Mouse (Mus musculus): Measurements from ENCODE around the gene Calhm2.

Calhm2 gene

DNA sequence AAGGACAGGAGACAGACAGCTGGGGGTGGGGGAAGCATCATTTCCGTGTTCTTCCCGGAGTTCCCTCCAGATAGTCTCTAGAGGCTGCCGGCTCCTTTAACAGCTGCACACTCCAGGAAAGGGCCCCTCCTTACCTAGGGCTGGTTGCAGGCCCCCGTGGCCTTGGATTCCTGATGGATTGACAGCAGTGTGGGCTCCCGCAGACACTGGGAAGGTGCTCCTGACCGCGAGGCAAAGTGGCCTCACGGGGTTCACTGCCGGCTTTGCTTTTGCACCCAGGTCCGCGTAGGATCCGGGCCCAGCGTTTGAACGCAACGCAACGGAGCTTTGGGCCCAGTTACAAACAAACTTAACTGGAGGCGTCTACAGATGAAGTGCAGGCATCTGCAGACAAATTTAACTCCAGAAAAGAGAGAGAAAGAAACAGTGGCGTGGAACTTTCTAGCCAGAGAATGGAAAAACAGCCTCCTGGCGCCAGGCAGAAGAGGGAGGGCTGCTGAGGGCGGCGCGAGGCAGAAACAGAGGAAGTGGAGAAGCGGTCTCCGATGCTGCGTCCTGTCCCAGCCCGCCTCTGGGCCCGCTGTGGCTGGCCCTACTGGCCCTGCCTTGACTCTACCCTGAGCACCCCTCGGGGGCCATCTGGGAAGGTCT, at the start of gene Calhm2:
TSS of gene Calhm2 (minus strand) at position 524 of the 651 bp plus-strand sequence.
- DNase-seq: peak; percentile 76 to 83

DNA sequence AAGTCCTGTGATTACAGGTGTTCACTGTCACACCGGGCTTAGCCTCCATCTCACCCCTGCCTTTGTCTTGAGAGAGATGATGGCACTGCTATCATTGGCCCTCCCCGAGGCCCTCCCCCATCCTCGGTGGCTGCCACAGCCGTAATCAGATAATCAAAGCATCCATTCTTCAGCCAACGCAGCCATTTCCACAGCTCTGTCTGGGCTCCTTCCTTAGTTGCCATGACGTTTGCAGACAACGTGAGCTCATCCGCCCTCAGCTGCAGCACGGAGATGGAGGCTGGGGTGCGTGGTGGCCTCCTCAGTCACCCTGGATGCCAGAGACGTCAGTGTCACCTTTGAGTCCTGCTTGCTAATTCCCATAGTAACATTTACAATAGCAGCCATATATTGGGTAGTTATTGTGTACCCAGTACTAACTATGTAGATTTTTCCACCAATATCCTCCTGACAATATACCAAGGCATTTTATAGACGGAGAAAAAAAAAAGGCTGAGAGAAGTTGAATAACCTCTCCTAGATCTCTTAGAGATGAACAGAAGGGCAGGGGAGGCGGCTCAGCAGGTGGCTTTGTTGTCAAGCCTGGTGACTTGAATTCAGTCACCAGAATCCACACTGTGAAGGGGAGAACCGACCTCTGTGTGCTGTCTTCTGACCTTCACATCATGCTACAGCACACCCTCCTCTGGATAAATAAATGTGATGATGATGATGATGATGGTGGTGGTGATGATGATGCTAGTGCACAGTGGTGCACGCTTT, 48.6 kb upstream of the Calhm2 start:
- DNase-seq: no peak

DNA sequence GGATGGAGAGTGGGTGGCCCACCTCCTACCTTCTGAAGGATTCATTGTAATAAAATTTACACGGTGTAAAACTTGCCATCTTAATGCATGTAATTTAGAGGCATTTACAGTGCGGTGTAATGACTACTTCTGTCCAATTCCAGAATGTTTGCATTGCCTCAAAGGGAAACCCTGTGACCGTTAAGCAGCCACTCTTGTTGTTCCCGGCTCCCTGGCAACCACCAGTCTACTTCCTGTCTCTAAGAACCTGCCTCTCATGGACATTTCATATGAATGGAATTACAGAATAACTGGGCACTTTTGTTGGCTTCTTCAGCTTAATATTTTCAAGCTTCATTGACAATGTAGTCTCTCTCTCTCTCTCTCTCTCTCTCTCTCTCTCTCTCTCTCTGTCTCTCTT, 46.6 kb upstream of the Calhm2 start:
- no peak for DNase-seq

DNA sequence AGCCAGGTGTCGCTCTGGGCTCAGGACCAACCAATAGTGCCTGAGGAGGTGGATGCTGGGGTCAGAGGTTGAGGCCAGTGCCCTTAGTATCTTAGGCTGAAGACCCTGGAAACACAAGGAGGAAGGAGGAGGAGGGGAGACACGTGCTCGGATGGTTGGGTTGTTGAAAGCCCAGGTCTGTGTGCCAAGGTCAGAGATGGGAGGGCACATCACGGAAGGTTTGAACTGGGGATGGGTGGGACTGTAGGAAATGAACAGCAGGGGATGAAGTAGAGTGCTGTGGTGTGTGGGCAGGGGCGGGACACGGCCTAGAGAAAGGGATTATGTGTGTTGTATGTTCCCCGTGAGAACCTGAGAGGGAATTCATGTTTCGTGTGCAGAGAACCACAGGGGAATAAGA, 46.1 kb upstream of the Calhm2 start:
- DNase-seq: no peak

DNA sequence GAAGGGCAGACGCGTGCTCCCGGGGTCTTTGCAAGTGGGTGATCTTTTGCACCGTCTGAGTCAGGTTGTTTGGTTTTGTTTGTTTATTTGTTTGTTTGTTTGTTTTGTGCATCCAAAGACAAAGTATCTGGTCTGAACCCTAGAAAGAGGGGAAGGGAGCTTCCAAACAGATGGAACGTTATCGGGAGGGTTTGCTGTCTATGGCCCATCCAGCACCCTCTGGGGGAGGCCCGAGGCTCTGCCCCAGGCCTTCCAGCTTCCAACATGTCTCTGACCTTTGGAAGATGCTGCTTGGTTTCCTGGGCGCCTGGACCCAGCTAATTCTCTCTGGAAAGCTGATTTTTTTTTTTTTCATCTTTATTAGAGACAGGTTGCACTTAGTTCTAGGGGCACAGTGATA, 41.9 kb upstream of the Calhm2 start:
- no peak for DNase-seq

DNA sequence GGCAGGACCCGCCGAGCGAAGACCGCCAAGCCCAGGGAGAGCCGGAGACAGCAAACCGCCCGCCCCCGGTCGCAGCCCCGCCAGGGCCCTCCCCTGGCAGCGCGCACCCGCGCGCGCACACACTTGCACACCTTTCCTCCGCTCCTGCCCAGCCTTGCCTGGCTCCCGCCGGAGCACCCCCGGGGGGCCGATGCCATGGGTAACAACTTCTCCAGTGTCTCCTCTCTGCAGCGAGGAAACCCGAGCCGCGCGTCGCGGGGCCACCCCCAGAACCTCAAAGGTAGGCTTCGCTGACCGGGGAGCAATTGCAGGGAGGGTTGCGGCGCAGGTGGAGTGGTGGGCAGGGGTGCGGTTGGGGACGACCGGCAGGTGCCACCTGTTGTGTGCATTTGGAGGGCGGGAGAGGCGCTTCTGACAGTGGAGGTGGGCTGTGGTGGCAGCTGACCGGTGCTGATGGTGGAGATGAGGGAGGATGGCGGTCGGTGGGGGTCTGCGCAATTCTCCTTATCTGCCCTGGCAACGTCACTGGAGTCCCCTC, 41.2 kb upstream of the Calhm2 start:
- DNase-seq: no peak

DNA sequence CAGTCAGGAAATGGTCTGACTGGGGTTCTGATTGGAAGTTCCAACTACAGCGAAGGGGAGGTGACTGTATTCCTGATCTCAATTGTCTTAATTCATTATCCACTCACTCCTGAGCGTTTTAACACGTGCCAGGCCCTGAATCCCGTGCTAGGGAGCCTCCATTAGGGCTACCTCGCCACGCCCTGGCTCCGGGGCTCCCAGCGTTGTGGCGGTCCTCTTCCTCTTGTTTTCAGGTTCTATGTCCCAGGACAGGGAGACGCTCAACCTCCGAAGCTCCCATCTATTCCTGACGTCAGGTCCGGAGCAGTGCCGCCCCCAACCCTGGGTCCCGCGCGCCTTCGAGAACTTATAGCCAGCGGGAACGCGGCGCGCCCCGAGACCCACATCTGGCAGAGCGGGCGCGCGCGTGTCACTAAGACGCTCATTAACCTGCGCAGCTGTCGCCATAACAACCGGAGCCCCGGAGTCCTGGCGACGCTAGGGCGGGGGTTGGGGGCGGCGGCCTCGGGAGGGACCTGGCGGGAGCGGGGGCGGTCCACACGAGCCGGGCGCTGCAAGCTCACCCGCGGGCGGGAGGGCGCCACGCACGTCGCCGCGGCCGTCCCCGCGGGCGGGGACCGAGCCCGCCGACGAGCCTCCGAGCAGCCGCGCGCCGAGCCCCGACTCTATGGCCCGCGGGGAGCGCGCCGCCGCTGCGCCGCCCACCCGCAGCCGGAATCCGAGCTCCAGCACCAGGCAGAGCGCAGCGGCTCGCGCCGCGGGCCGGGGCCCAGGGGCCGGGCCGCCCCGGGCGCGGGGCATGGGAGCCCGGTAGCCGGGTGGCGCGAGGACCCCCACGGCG, 40.6 kb upstream of the Calhm2 start, which contains the start of gene Neurl1a:
TSS of gene Neurl1a (plus strand) at position 390 of the 841 bp plus-strand sequence.
- DNase-seq: peak; percentile 43 to 66

DNA sequence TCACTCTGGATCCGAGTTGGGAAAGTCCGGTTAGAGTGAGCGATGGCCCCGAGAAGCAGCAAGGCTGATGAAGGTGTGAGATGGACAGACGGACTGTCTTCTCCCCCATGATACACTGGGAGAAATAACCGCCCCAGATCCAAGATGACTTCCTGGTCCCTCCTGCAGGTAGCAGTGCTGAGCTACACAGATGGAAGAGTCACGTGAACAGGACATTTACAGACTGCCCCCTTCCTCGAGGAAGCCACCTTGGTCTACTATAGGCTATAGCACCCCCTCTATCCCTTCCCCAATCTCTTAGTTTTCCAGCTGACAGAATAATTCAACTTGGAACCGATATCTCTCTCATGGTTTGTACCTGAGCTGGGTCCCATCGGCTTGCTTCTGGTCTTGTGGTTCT, 39.9 kb upstream of the Calhm2 start:
- peak; percentile 10 to 43 for DNase-seq

DNA sequence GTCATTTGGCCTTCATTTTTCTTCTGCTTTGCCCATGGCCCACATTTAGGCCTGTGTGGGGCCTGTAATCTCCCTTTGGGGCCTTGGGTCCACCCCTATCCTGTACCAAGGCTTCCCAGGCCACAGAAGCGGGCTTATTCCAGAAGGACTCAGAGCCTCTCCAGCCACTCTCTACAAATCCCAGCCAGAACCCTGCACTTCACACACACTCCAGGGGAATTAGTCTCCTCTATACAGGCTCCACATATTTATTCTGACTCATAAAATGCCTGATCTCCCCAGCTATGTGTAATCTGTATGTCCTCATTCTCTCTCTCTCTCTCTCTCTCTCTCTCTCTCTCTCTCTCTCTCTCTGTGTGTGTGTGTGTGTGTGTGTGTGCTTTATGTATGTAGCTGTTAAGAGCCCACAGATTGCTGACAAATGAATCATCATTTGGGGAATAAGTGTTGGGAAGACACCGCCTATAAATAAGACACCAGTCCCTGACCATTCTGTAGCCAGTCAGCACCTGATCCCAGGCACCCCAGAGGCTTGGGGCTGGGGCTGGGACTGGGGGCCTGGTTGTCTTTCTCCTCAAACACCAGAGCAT, 38.9 kb upstream of the Calhm2 start:
- DNase-seq: peak in 1 of 2 experiments; percentile 9

DNA sequence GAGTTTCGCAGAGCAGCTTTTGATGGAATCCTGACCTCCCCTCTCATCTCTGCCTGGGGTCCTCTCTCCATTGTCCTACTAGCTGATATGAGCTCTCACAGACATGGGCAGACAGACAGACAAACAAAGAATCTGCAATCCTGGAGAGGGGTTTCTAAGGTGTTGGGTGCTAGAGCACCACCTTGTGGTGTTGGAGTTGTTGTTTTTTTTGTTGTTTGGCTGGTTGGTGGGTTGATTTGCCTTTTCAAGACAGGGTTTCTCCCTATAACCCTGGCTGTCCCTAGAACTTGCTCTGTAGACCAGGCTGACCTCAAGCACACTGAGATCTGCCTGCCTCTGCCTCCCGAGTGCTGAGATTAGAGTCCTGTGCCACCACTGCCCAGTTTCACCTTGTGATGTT, 37.4 kb upstream of the Calhm2 start:
- no peak for DNase-seq

DNA sequence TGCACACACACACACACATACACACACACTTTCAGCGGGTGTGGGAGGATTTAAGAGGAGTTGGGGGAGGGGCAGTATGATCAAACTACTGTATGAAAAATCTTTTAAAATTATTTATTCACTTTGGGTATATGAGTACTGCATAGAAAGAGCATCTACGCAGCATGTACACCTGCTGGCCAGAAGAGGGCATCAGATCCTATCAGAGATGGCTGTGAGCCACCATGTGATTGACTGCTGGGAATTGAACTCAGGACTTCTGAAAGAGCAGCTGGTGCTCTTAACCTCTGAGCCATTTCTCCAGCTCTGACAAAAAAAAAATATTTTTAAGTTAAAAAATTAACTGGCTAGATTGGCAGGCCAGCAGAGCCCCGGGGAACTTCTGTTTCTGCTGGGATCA, 36.4 kb upstream of the Calhm2 start:
- peak in 1 of 2 experiments; percentile 30 for DNase-seq

DNA sequence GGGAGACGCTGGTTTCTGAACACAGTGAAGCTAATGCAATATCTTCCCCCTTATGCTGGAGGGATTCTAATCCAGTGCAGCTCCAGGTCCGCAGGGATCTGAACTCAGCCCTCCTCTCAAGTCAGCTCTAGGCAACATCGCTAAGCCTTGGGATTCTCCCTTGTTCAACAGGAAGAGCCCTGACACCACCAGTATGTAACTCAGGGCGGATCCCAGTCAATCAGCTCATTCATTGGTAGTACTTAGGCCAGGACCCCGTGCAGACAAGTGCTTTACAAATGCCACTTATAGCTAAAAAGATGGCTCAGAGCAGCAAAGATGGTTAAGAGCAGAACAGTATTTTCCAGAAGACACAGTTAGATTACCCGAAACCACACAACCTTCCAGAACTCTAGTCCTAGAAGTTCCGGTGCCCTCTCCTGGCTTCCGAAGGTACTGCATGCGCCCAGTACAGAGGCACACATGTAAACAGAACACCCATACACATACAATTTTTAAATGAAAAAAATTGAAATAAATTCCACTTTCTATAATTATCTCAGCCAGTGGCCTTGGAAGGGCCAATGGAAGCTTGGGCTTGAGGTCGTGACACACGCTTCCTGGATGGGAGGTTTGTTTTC, 30.8 kb upstream of the Calhm2 start:
- DNase-seq: peak; percentile 78 to 86

DNA sequence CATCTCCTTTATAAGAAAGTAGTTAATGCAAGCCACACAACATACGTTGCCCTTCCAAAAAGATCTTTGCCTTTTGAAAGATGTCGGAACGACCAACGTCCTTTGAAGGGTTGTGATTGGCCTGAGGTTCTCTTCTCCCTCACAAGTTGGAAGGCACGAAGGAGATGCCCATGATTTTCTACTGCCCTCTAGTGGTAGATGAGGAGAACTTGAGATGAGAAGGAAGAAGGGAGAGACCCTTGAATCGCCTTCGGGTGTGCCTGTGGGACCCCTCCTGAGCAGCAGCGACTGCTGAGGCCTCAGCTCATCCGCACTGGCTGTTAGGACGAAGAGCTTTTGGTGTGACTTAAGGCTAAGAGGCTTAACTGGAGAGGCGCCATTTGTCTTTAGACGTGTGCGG, 30.1 kb upstream of the Calhm2 start:
- peak in 1 of 2 experiments; percentile 34 for DNase-seq

DNA sequence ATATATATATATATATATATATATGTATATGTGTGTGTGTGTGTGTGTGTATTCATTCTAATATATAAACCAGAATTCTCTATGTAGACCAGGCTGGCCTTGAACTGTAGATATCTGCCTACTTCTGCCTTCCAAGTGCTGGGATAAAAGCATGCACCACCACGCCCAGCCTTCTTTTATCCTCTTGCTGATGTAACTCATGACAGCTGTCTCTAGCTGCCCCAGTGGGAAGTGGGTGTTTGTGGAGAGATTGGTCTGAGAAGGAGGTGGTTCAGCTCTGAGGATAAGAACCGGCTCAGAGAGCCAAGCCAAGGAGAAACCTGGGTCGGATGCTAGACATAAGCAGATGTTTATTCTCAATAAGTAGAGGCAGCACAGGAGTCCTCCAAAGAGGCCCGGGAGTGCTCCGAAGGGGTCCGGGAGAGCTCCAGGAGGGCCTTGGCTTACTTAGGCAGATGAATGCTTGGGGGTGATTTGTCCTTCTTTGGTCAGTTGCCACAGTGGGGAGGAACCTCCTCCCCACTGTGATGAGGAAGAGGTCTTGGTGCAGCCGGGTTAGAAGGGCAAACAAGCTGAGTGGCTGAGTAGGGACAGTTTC, 29.6 kb upstream of the Calhm2 start:
- DNase-seq: no peak

DNA sequence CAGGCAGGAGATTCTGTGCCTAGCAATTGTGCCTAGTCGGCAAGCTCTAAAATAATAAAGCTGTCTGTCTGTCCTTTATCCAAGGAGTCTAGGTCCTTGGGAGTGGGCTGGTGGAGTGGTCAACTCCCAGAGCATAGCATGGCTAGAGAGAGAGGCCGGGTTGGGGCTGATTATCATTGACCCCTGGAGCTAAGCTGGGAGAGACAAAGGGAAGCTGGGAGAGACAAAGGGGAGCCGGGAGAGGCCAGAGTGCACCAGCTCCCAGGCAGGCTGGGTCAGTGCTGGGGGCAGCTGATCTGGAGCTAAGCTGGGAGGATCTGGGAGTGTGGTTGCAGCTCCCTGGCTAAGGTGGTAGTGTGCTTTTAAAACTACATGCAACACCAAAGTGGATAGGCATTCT, 28.7 kb upstream of the Calhm2 start:
- DNase-seq: no peak

DNA sequence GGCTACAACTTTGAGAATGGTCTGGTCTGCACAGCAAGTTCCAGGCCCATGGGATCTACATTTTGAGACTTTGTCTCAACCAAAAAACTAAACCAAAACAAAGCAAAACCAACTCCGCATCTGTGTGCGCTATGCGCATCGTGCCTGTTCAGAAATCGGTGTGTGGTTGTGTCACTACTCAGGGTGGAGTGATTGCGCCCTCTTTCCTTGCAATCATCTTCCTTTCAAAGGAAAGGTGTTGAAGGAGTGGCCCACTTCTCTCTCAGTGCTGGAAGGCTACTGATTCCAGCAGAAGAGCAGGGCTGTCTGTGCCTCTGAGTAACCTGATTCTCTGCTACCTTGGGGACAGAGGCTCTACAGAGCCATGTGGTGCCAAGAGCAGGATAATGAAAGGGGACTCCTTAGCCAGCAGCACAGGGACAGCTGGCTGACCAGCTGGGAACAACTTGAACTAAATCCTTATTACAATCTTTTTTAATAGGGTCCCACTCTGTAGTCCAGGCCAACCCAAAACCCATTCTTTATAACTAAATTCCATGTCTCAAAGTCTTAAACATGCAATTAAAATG, 25.2 kb upstream of the Calhm2 start:
- peak in 1 of 2 experiments; percentile 14 for DNase-seq

DNA sequence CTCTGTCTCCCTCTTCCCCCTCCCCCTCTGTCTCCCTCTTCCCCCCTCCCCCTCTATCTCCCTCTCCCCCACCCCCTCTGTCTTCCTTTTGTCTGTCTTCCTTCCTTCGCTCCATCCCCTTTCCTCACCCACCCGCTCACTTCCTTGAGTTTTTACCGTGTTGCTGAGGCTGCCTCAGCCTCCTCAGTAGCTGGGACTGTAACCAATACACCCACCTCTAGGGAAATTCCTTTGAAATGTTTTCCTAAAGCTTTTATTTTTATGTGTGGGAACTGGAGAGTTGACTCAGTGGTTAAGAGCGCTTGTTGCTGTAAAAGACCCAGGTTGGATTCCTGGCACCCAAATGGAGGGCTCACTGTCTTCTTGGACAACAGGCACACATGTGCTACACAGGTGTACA, 23.6 kb upstream of the Calhm2 start:
- DNase-seq: no peak

DNA sequence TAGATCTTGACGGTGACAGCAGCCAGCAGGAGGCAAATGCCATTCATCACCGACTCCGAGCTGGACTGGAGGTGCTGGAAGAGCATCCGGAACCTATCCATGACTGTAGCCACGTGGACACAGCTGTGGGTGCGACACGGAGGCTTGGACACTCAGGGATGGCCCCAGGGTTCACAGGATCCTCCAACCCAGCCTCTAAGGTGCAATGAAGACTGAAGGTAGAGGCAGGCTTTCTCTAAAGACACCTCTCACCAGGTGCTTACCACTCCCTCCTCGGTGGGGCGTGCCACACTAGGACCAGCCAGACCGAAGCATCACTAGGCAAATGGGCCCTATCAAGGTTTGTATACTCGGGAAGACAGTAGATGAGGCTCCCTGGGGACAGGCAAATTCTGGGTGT, 19.6 kb upstream of the Calhm2 start, which contains the start of gene Calhm3:
TSS of gene Calhm3 (minus strand) at position 101 of the 400 bp plus-strand sequence.
- no peak for DNase-seq

DNA sequence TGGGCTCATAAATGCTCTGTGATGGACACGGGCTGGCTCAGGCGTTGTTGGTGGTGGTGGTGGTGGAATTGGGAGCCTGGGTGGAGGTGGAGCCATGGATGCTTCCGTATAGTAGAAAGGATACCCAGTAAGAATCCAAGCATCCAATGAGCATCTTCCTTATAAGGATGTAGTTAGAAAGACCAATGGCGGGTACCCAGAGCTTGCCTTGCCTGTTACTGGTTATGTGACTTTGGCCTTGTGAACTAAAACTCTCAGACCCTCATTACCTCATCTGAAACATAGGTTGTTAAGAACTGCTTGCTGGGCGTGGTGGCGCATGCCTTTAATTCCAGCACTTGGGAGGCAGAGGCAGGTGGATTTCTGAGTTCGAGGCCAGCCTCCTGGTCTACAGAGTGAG, 15.7 kb upstream of the Calhm2 start:
- DNase-seq: no peak

DNA sequence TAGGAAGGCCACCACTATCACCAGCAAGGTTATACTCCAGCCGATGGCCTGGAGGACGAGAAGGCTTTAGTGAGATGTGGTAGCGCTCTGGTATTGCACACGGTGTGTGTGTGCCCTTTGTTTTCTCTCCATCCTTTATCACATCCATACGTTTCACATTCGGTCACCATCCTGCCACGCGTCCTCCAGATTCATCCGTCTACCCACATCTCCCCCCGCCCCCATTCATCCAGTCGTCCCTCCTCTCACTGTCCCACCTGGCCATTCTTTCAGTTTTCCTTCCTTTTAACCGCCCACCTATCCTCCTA, 13.9 kb upstream of the Calhm2 start:
- DNase-seq: no peak

DNA sequence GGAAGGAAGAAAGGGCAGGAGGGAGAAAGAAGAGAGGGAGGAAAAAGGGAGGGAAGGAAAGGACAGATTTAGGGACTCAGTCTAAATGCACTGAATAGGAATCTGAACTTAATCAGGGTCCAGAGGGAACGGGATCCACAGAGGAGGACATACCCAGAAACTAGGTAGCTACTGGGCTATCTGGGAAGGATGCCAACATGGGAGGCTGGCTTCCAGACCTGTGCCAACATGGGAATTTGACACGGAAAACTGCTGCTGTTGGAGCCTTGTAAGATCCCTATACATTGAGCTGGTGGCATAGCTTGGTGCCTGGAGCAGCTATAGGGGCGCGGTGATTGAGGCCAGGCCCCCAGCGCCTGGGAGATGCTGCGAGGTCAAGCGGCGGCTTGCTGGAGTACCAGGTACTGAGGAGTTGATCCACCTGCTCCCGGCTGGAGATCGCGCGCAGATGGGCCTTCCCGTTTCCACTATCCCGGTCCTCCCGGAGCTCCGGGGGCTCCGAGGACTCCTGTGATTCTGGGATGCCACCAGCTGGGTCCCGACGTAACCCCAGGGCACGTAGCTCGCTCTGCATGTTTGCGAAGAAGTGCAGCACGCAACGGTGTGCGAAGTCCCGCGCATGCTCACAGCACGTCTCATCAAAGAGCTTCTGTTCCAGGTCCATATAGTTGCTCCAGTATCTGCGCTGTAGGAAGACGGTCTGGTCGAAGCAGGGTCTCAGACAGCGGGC, 13.4 kb upstream of the Calhm2 start:
- peak in 1 of 2 experiments; percentile 19 for DNase-seq
